Mouse (Mus musculus) heart, embryonic 12.5 days (tissue): Measurements from ENCODE around the gene Baiap2l1. TPM values are rescaled to one million over a fixed set of nuclear protein-coding genes. Genes with fewer than 3 reads are reported as not detected.

Experiments used
- ATAC-seq: fragments of 200-750 bp; cut with Nextera tagmentation; 2 replicates; pipeline ENCODE4 v1.8.0; 2017; ENCODE audit warnings: moderate TSS enrichment, moderate library complexity; ENCODE audit not compliant: insufficient number of reproducible peaks, low FRiP score
- H3K27ac ChIP-seq: fragments of 300-500 bp; sonication (generic); 2 replicates; pipeline ENCODE4 v1.5.1; 2016; ENCODE audit warnings: mild to moderate bottlenecking, moderate library complexity; ENCODE audit not compliant: poor library complexity, severe bottlenecking
- H3K27me3 ChIP-seq: fragments of 300-500 bp; sonication (generic); replicated peaks from 2 replicates; pipeline ENCODE4 v1.6.1; 2016; ENCODE audit warnings: mild to moderate bottlenecking, moderate library complexity
- H3K36me3 ChIP-seq: fragments of 300-500 bp; sonication (generic); 2 replicates; pipeline ENCODE4 v1.6.1; 2016; ENCODE audit warnings: mild to moderate bottlenecking, moderate library complexity
- H3K4me1 ChIP-seq: fragments of 300-500 bp; sonication (generic); replicated peaks from 2 replicates; pipeline ENCODE4 v1.6.1; 2016; ENCODE audit warnings: mild to moderate bottlenecking
- H3K4me2 ChIP-seq: fragments of 300-500 bp; sonication (generic); 2 replicates; pipeline ENCODE4 v1.6.1; 2016; ENCODE audit warnings: mild to moderate bottlenecking, moderate library complexity
- H3K4me3 ChIP-seq: fragments of 300-500 bp; sonication (generic); 2 replicates; pipeline ENCODE4 v1.5.1; 2016; ENCODE audit warnings: mild to moderate bottlenecking
- H3K9ac ChIP-seq: fragments of 300-500 bp; sonication (generic); 2 replicates; pipeline ENCODE4 v1.6.1; 2016; ENCODE audit warnings: mild to moderate bottlenecking, moderate library complexity
- H3K9me3 ChIP-seq: fragments of 300-500 bp; sonication (generic); replicated peaks from 2 replicates; pipeline ENCODE4 v1.6.1; 2016; ENCODE audit warnings: mild to moderate bottlenecking, moderate library complexity
- WGBS: fragments of 180-500 bp; shearing (Covaris S2); methylation state at CpG from one replicate; pipeline ENCODE4 v1.1.7; 2016; 5-methylcytosine and 5-hydroxymethylcytosine counted together
- polyA plus RNA-seq: library from polyadenylated mRNA; unstranded; fragments of >200 nt; fragmentation: Nextera tagmentation; extraction: Ambion mirVana; gene quantifications from 2 replicates; pipeline ENCODE4 v1.2.1, GENCODE M21; 2016

The Baiap2l1 gene
- polyA plus RNA-seq: 11.5 and 11.9 TPM in 2 replicates

GRCm38 (mm10) chr5:144357881-144358591, at the start of gene Baiap2l1:
Gene Baiap2l1 (minus strand): TSS chr5:144358112.
- peak; percentile 94 for ATAC-seq
- WGBS: 1% methylated on average over 60 of the region's 60 CpGs
- H3K9ac ChIP-seq: peak within 1 kb of the TSS; percentile 68

GRCm38 (mm10) chr5:144406256-144406655, 48.3 kb upstream of the Baiap2l1 start:
- no peak for ATAC-seq
- Histone ChIP-seq H3K4me2 (no peak overlapping the region), H3K27me3 (no peaks in the 10 kb centered on the region), H3K36me3 (no peaks in the 10 kb centered on the region), H3K4me1 (no peaks in the 10 kb centered on the region), H3K4me3 (no peak overlapping the region), H3K27ac (no peak overlapping the region), H3K9me3 (no peaks in the 10 kb centered on the region; the same call in 1 of the 2 replicates), H3K9ac (no peak overlapping the region)
- WGBS: 84% methylated on average over 11 of the region's 11 CpGs

More at GRCm38 (mm10) chr5:144357881-144358591, at the start of gene Baiap2l1:
- Histone ChIP-seq H3K36me3 (no peaks in the 10 kb centered on the region), H3K27ac (peak within 1 kb of the TSS; percentile 66), H3K27me3 (no peaks in the 10 kb centered on the region), H3K4me1 (peaks cover 4% of the 10 kb centered on the region), H3K4me2 (peak within 1 kb of the TSS; percentile 74), H3K4me3 (peak within 1 kb of the TSS; percentile 62), H3K9me3 (no peaks in the 10 kb centered on the region)

GRCm38 (mm10) chr5:144400821-144401220, 42.9 kb upstream of the Baiap2l1 start:
- WGBS: 80% methylated on average over 5 of the region's 5 CpGs

GRCm38 (mm10) chr5:144397566-144397965, 39.7 kb upstream of the Baiap2l1 start:
- no peaks in the 10 kb centered on the region for H3K36me3 ChIP-seq
- H3K27me3 ChIP-seq: no peaks in the 10 kb centered on the region
- 0 out of 2 replicates have a peak, but pooled peaks cover 6% of the 10 kb centered on the region for H3K9me3 ChIP-seq
- H3K4me1 ChIP-seq: no peaks in the 10 kb centered on the region
- 43% methylated on average over 7 of the region's 9 CpGs for WGBS
- no peak overlapping the region for H3K27ac ChIP-seq
- no peak overlapping the region for H3K9ac ChIP-seq
- ATAC-seq: no peak
- no peak overlapping the region for H3K4me2 ChIP-seq
- no peak overlapping the region for H3K4me3 ChIP-seq

More at GRCm38 (mm10) chr5:144400821-144401220, 42.9 kb upstream of the Baiap2l1 start:
- Histone ChIP-seq H3K9ac (no peak overlapping the region), H3K9me3 (0 out of 2 replicates have a peak, but pooled peaks cover 4% of the 10 kb centered on the region), H3K4me1 (no peaks in the 10 kb centered on the region), H3K4me2 (no peak overlapping the region), H3K36me3 (no peaks in the 10 kb centered on the region), H3K27me3 (no peaks in the 10 kb centered on the region), H3K4me3 (no peak overlapping the region), H3K27ac (no peak overlapping the region)
- no peak for ATAC-seq

- Histone ChIP-seq H3K4me3 (no peak overlapping the region), H3K27ac (no peak overlapping the region), H3K9ac (no peak overlapping the region), H3K36me3 (no peaks in the 10 kb centered on the region), H3K4me1 (no peaks in the 10 kb centered on the region), H3K4me2 (no peak overlapping the region), H3K9me3 (0 out of 2 replicates have a peak, but pooled peaks cover 9% of the 10 kb centered on the region), H3K27me3 (no peaks in the 10 kb centered on the region)
- ATAC-seq: no peak
- WGBS: 85% methylated on average over 2 of the region's 2 CpGs
Observed at GRCm38 (mm10) chr5:144394142-144394541, 36.2 kb upstream of the Baiap2l1 start.

GRCm38 (mm10) chr5:144387851-144388250, 29.9 kb upstream of the Baiap2l1 start:
- no peaks in the 10 kb centered on the region for H3K27me3 ChIP-seq
- H3K4me2 ChIP-seq: no peak overlapping the region
- 15% methylated on average over 6 of the region's 6 CpGs for WGBS
- no peaks in the 10 kb centered on the region for H3K36me3 ChIP-seq
- H3K9me3 ChIP-seq: peaks cover 19% of the 10 kb centered on the region
- no peak overlapping the region for H3K4me3 ChIP-seq
- H3K27ac ChIP-seq: no peak overlapping the region
- H3K4me1 ChIP-seq: no peaks in the 10 kb centered on the region
- no peak for ATAC-seq
- no peak overlapping the region for H3K9ac ChIP-seq

GRCm38 (mm10) chr5:144383936-144384335, 26.0 kb upstream of the Baiap2l1 start:
- no peak overlapping the region for H3K4me2 ChIP-seq
- H3K4me3 ChIP-seq: no peak overlapping the region
- peaks cover 23% of the 10 kb centered on the region for H3K9me3 ChIP-seq
- H3K4me1 ChIP-seq: no peaks in the 10 kb centered on the region
- no peaks in the 10 kb centered on the region for H3K36me3 ChIP-seq
- no peak for ATAC-seq
- no peak overlapping the region for H3K27ac ChIP-seq
- no peaks in the 10 kb centered on the region for H3K27me3 ChIP-seq
- no peak overlapping the region for H3K9ac ChIP-seq
- 52% methylated on average over 3 of the region's 3 CpGs for WGBS

GRCm38 (mm10) chr5:144381782-144382181, 23.9 kb upstream of the Baiap2l1 start:
- WGBS: 79% methylated on average over 3 of the region's 3 CpGs
- no peaks in the 10 kb centered on the region for H3K36me3 ChIP-seq

GRCm38 (mm10) chr5:144380689-144381088, 22.8 kb upstream of the Baiap2l1 start:
- Histone ChIP-seq H3K4me1 (no peaks in the 10 kb centered on the region), H3K36me3 (no peaks in the 10 kb centered on the region), H3K27me3 (no peaks in the 10 kb centered on the region), H3K4me3 (no peak overlapping the region), H3K9ac (no peak overlapping the region), H3K27ac (no peak overlapping the region), H3K9me3 (peaks cover 36% of the 10 kb centered on the region), H3K4me2 (no peak overlapping the region)
- WGBS: 57% methylated on average over 7 of the region's 7 CpGs
- no peak for ATAC-seq

More at GRCm38 (mm10) chr5:144381782-144382181, 23.9 kb upstream of the Baiap2l1 start:
- Histone ChIP-seq H3K27me3 (no peaks in the 10 kb centered on the region), H3K27ac (no peak overlapping the region), H3K9me3 (peaks cover 36% of the 10 kb centered on the region), H3K4me1 (no peaks in the 10 kb centered on the region), H3K9ac (no peak overlapping the region), H3K4me2 (no peak overlapping the region), H3K4me3 (no peak overlapping the region)
- ATAC-seq: no peak

GRCm38 (mm10) chr5:144379431-144379830, 21.5 kb upstream of the Baiap2l1 start:
- Histone ChIP-seq H3K36me3 (no peaks in the 10 kb centered on the region), H3K4me1 (no peaks in the 10 kb centered on the region), H3K9ac (no peak overlapping the region), H3K4me2 (no peak overlapping the region), H3K27me3 (no peaks in the 10 kb centered on the region), H3K4me3 (no peak overlapping the region), H3K9me3 (peaks cover 27% of the 10 kb centered on the region), H3K27ac (no peak overlapping the region)
- ATAC-seq: no peak
- WGBS: 82% methylated on average over 4 of the region's 4 CpGs

- no peak for ATAC-seq
- H3K9ac ChIP-seq: no peak overlapping the region
- peaks cover 6% of the 10 kb centered on the region for H3K4me1 ChIP-seq
- no peak overlapping the region for H3K4me2 ChIP-seq
- peaks cover 11% of the 10 kb centered on the region for H3K9me3 ChIP-seq
- H3K27ac ChIP-seq: no peak overlapping the region
- no peaks in the 10 kb centered on the region for H3K27me3 ChIP-seq
- H3K4me3 ChIP-seq: no peak overlapping the region
- WGBS: 74% methylated on average over 2 of the region's 2 CpGs
- no peaks in the 10 kb centered on the region for H3K36me3 ChIP-seq
Observed at GRCm38 (mm10) chr5:144372885-144373284, 15.0 kb upstream of the Baiap2l1 start.
